Mouse (Mus musculus) kidney, adult 18-20 months (tissue): ENCODE measurements at regions not wholly inside any gene's neighbourhood (a gene's known extent, or its start where the extent isn't known, plus 50 kb on each side); places are given as distances from the start of the nearest gene placed in this dataset.

Source experiments
- DNase-seq: peaks from one replicate; pipeline ENCODE4 v3.0.0; 2021

GRCm38 (mm10) chr4:33799110-33799509 is 125.3 kb upstream of the Cnr1 start:
- no peak for DNase-seq

- DNase-seq = no peak
Observed at GRCm38 (mm10) chr4:33799831-33800230, 124.6 kb upstream of the Cnr1 start.

GRCm38 (mm10) chr4:33812338-33812737 is 112.1 kb upstream of the Cnr1 start:
- no peak for DNase-seq

GRCm38 (mm10) chr4:33823850-33824249 is 100.5 kb upstream of the Cnr1 start:
- no peak for DNase-seq

GRCm38 (mm10) chr4:33833134-33833533 is 91.3 kb upstream of the Cnr1 start:
- no peak for DNase-seq

DNA sequence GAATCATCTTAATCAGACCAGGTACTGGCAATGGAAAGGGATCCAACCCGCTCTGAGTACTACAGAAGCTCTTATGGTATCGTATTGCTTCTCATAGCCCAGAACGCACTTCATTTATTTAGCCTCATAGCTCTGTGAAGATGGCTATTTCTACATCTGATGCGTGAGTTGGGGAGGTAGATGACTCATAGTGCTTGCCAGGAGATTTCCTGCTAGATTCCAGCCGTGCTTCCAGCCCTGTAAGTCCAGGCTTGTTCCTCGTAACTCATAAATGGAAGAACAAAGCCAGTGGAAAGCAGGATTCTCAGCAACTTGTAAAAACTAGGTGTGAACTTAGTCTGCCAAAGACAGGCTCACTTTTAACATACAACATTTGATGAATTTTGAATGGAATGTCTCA is 86.0 kb upstream of the Cnr1 start:
- DNase-seq = no peak

DNA sequence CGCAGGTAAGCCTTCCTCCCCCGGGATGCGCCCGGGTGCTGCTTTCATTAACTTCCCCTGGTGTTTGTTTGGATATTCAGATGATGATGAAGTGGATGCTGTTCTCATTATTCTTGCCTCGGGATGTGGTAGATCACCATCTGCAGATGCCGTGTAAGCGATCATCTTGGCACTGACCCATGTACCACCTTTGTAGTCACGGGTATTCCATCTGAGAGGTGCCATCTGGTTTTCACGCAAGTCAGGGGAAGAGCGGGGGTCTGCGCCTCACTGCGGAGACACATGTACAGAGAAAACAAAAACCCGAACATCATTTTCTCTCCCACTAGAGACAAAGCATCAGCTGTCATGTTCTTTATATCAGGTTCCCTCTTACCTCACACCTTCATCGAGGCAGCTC is 84.3 kb upstream of the Cnr1 start:
- DNase-seq = no peak

DNA sequence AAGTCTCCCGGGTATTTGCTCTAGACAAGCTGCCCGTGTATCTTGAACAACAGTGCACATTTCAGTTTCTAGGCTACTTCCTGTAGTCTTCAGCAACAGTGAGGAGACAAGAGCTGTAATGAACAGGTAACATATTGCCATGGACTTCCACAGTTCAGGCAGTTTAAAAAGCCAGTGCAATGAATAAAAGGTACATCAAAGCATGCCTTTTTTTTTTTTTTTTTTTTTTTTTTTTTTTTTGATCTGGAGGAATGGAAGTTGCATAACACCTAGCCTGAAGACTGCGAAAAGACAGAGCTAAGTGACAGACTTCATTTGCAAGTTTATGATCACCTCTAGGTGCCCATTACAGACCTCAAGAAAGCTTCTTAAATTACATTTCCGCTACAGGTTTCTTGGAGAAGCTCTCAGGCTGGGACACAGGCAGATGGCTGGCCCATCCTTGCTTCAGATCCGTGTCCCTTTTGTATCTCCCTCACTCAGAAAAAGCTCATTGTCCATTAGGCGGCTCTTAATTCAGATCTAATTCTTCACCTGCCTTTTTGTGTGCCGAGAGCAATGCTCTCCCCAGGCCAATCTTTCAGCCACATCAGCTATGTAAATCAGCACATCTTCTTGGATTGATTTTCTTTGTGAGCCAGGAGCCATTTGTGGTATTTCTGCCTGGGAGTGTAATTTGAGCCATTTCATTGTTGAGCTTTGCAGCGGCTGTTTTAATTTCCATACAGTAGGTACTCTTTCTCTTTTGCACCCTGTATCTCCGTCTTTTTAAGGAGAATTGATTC is 78.6 kb upstream of the Cnr1 start:
- DNase-seq = no peak

- no peak for DNase-seq
Observed at GRCm38 (mm10) chr4:33850249-33850648, 74.1 kb upstream of the Cnr1 start.

GRCm38 (mm10) chr4:33852294-33852693 is 72.1 kb upstream of the Cnr1 start:
- DNase-seq = no peak

DNA sequence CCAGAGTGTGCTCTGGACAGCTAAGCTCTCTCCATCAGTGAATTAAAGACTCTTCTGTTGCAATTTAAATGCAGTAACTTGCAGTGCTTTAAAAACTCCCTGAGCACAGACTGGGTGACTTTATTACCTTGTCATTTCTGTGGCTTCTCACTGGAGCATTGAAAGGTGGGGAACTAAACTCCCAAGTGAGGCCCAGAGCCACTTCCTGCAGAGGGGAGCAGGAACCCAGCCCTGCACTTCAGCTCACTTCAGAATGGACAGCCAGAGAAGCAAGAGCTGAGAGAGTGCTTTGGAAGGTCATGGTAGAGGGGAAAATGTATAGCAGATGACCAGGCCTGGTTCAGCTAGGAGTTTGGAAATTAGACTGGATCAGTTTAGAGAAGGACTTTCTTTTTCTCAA is 69.3 kb upstream of the Cnr1 start:
- no peak for DNase-seq

- no peak for DNase-seq
Observed at GRCm38 (mm10) chr4:33867126-33867525, 57.3 kb upstream of the Cnr1 start.

DNA sequence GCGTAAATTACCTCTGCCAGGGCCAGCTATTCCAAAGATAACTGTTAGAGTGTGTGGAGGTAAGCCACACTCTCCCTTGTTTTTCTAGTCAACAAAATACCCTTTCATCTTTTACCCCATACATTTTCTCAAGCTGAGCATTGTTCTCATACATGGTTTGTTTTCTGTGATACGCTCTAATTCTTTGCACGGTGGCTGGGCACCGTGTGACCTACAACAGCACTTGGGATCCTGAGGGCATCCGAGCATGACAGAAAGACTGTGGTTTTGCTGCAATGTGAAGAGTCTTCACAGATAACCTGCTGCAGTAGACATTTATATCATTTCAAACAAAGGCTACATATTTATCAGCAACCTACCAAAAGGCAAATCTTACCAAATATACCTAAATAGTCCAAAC is 55.1 kb upstream of the Cnr1 start:
- DNase-seq = no peak
